Mouse (Mus musculus) layer of hippocampus, adult 2 months (tissue): ENCODE measurements at regions not wholly inside any gene's neighbourhood (a gene's known extent, or its start where the extent isn't known, plus 50 kb on each side); places are given as distances from the start of the nearest gene placed in this dataset.
"Not testable (repeated sequence)": the region's sequence is repeated elsewhere in the genome, so short reads cannot be mapped to it uniquely, and the experiment has no call there.

Experiments
- DNase-seq, 2 experiments: peaks; one replicate each; pipeline ENCODE4 v3.0.0; 2022; ENCODE audit warnings: low spot score in 2 of 2
- H3K27ac ChIP-seq: fragments of 200-600 bp; 2 replicates; pipeline ENCODE4 v1.8.1; 2022
- H3K4me3 ChIP-seq: fragments of 200-600 bp; 2 replicates; pipeline ENCODE4 v1.8.1; 2022; ENCODE audit warnings: mild to moderate bottlenecking
- CTCF ChIP-seq: fragments of 200-600 bp; conservative IDR thresholded peaks from 2 replicates; pipeline ENCODE4 v1.8.1; 2022; ENCODE audit warnings: antibody characterized with exemption, mild to moderate bottlenecking, moderate library complexity

GRCm38 (mm10) chr14:16044466-16044865 lies 204.6 kb upstream of the Ngly1 start:
- H3K4me3 ChIP-seq: no peak overlapping the region
- DNase-seq: no peak
- TF ChIP-seq CTCF: no peak
- H3K27ac ChIP-seq: no peak overlapping the region

DNA sequence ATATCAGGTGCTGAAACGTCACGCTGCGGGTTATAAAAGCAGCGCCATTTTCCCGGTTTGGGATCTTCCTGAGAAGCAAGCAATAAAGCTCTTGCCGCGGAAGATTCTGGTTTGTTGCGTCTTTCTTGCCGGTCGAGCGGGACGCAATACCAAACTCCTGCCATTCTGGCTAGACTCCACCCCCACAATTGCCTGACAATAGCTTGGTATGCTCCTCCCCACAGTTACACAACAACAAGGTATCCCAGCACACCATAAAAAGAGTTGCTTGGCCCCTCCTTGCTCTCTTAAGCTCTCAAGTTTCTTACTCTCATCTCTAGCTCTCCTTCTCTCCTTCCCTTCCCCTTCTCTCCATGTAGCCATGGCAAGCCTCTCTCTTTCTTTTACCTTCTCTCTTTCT lies 176.5 kb upstream of the Ngly1 start:
- not testable (repeated sequence) for H3K27ac ChIP-seq, DNase-seq, H3K4me3 ChIP-seq

DNA sequence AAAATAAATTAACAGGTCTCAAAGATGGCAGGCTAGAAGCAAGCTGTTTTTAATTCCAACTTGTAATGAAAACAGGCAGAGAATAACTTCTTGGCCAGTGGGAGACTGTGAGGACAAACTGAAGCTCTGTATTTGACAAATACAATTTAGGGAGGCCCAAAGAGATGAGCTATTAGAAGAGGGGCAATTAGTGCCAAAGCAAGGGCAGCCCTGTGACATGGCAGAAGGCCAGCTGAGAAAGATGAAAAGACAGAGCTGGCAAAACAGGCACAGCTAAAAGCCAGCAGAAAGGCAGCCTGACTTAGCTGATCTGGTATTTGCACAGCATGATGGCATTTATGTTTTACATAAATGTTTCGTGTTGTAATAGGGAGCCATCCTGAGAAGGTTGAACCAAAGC lies 175.0 kb upstream of the Ngly1 start:
- no peak for DNase-seq
- no peak for TF ChIP-seq CTCF
- no peak overlapping the region for H3K27ac ChIP-seq
- no peak overlapping the region for H3K4me3 ChIP-seq

- no peak for DNase-seq
- Histone ChIP-seq H3K27ac (no peak overlapping the region), H3K4me3 (no peak overlapping the region)
- TF ChIP-seq CTCF: no peak
Measured at GRCm38 (mm10) chr14:16079096-16079495, 170.0 kb upstream of the Ngly1 start.

GRCm38 (mm10) chr14:16087231-16087630 lies 161.8 kb upstream of the Ngly1 start:
- DNase-seq, H3K27ac ChIP-seq, H3K4me3 ChIP-seq: not testable (repeated sequence)

GRCm38 (mm10) chr14:16092391-16093132 lies 156.5 kb upstream of the Ngly1 start:
- Histone ChIP-seq H3K27ac (no peak overlapping the region), H3K4me3 (no peak overlapping the region)
- TF ChIP-seq CTCF: no peak
- no peak for DNase-seq

DNA sequence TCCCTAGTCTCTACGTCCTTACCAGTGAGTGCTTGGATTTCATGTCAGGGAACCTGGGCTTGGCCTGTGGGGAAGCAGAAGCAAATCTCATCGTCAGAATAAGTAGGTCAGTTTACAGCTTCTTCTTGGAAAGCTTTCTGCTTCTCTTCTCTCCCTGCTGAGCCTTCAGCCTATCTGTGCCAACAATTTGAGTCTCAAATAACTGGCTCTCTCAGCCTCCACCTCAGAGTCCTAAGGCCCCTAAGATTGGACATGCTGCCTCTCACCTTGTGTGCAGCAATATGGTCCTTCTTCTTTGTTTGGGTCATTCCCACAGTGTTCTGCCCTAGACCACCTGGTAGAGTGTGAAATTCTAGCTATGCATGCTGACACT lies 156.0 kb upstream of the Ngly1 start:
- no peak overlapping the region for H3K4me3 ChIP-seq
- no peak overlapping the region for H3K27ac ChIP-seq
- no peak for TF ChIP-seq CTCF
- no peak for DNase-seq

- no peak for DNase-seq
- H3K27ac ChIP-seq: no peak overlapping the region
- no peak for TF ChIP-seq CTCF
- H3K4me3 ChIP-seq: no peak overlapping the region
Measured at GRCm38 (mm10) chr14:16109414-16109813, 139.7 kb upstream of the Ngly1 start.

DNA sequence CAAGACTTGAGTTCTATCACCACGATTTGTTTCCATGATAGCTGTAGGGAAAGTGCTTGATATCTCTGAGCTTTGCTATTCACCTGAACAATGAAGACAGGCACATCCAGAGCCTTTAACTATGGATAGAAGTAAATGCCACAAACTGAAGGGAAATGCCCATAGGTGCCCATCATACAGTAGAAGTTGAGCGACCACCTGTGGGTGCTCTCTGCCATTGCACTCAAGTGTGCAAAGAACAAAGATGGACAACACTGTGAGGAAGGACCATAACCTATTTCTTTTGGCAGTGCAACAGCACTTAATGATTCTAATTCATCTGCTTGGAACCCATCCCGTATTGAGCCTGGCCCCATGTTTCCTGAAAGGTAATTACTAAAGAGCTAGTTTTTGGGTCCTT lies 116.4 kb upstream of the Ngly1 start:
- TF ChIP-seq CTCF: peak; percentile 18; the same call in 1 of the 2 replicates
- Histone ChIP-seq H3K27ac (no peak overlapping the region), H3K4me3 (no peak overlapping the region)
- DNase-seq: no peak

DNA sequence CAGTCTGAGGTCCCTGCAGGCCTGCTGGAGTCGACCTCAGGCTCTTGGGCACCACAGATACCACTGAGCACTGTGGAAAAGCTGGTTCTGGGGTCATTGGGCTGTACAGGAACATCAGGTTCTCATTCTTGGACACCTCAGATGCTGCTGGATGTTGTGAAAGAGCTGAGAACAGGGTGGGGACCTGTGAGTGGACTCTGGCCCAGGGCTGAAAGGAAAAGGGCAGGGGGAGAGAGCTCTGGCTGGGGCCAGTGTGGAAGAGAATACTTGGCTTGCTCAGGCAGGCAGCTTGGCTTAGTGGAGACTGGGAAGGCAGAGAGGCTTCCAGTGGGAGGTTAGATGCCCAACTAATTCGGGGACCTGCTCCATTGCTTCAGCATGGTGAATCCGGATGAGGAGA lies 115.7 kb upstream of the Ngly1 start:
- DNase-seq: no peak
- Histone ChIP-seq H3K27ac (no peak overlapping the region), H3K4me3 (no peak overlapping the region)
- no peak for TF ChIP-seq CTCF

DNA sequence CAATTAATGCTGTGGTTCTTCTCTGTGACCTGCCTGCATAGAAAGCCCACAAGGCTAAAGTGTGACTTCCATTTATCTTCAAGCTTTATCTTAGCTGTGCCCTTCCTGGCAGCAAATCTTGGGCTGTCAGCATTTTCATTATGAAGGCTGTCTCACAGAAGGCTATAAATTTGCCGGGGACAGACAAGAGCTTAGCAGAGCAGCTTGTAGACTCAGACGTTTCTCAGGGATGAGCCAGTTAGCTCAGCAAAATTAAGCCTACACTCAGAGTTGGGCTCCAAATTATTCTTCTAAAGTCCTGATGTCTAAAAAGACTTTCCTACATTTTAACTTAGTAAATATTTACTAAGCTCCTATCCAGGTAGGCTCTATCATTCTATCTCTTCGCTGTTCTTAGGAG lies 112.9 kb upstream of the Ngly1 start:
- Histone ChIP-seq H3K27ac (no peak overlapping the region), H3K4me3 (no peak overlapping the region)
- no peak for DNase-seq
- no peak for TF ChIP-seq CTCF

DNA sequence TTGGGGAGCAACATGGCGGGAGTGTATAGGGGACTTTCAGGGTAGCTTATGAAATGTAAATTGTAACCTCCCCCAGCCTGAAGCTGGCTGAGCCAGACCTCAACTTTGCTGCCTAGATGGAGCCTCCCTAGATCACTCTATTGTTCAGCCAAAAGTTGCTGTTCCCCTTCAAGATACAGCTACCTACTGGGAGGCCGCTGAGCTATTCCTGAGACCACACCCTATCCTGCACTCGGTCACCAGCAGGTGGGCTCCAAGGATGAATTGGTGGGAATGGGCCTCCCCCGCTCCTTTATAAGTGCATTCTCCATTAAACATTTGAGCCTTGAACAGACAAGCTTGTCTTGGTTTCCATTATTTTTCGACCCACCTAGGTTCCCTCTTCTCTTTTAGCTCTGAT lies 104.8 kb upstream of the Ngly1 start:
- H3K4me3 ChIP-seq: no peak overlapping the region
- no peak for DNase-seq
- no peak overlapping the region for H3K27ac ChIP-seq
- no peak for TF ChIP-seq CTCF

DNA sequence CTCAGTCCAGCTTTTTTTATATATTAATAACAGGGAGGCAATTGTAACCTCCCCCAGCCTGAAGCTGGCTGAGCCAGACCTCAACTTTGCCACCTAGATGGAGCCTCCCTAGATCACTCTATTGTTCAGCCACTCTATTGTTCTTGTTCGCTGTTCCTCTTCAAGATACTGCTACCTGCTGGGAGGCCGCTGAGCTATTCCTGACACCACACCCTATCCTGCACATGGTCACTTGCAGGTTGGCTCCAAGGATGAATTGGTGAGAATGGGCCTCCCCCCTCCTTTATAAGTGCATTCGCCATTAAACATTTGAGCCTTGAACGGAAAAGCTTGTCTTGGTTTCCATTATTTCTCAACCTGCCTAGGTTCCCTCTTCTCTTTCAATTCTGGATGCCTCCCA lies 102.3 kb upstream of the Ngly1 start:
- H3K4me3 ChIP-seq: no peak overlapping the region
- no peak for TF ChIP-seq CTCF
- H3K27ac ChIP-seq: no peak overlapping the region
- no peak for DNase-seq

DNA sequence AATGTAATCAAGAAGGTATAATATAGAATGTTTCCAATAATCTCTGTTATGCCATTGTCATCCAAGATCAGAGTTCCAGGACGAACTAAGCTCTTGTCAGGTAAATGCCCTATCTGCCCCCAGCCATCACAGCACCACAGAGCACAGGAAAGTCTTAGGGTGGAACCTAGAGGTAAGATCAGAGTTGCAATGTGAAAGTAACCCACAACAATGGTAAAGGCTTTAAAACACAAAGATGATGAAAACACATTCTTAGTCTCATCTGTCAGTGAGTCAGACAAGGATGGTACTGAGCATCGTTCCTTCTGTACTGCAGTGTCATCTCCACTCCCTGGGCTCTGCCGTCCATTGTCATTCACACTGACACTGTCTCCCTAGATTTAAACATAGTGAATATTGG lies 97.3 kb upstream of the Ngly1 start:
- no peak overlapping the region for H3K4me3 ChIP-seq
- H3K27ac ChIP-seq: no peak overlapping the region
- no peak for DNase-seq
- no peak for TF ChIP-seq CTCF

GRCm38 (mm10) chr14:16152702-16153101 lies 96.4 kb upstream of the Ngly1 start:
- no peak for DNase-seq
- no peak for TF ChIP-seq CTCF

More at GRCm38 (mm10) chr14:16152702-16153101, 96.4 kb upstream of the Ngly1 start:
- no peak overlapping the region for H3K4me3 ChIP-seq
- no peak overlapping the region for H3K27ac ChIP-seq
